Mouse (Mus musculus): ENCODE measurements at regions not wholly inside any gene's neighbourhood (a gene's known extent, or its start where the extent isn't known, plus 50 kb on each side); places are given as distances from the start of the nearest gene placed in this dataset.

DNA sequence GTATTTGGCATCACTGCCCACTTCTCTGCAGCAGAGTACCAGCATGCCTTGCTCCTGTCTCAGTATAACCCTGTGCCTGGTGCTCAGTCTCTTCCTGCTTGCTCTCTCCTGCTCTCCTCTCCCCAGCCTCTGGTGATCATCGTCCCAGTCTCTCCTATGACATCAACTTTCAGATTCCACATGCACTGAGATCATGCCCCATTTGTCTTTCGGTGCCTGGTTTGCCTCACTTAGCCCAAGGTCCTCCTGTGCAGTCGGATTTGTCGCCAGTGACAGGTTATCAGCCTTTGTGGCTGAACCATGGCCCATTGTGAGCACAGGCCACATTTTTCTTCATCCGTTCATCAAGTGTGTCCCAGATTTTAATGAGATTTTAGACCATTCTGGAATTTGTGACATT lies 314.0 kb downstream of the Diras2 start:
- ATAC-seq (ENCODE audit: low FRiP score) = no peak
- H3K9ac ChIP-seq (ENCODE audit: low read length) = no peak overlapping the region
- no peaks in the 10 kb centered on the region for H3K9me3 ChIP-seq (ENCODE audit: control insufficient read depth, low read length)
- H3K36me3 ChIP-seq (ENCODE audit: control insufficient read depth, insufficient read depth, low read length) = no peaks in the 10 kb centered on the region
- peaks cover 6% of the 10 kb centered on the region for H3K27me3 ChIP-seq (ENCODE audit: control insufficient read depth, insufficient read depth, low read length)
- WGBS = 88% methylated on average over 5 of the region's 5 CpGs
- DNase-seq (ENCODE audit: low spot score, missing footprints) = no peak
- H3K4me3 ChIP-seq (ENCODE audit: low read depth, low read length) = no peak overlapping the region
- H3K27ac ChIP-seq (ENCODE audit: low read depth, low read length) = no peak overlapping the region
- H3K4me1 ChIP-seq (ENCODE audit: control insufficient read depth, insufficient read depth, low read length) = no peaks in the 10 kb centered on the region; the same call in 1 of the 2 replicates
- no peak overlapping the region for H3K4me2 ChIP-seq

DNA sequence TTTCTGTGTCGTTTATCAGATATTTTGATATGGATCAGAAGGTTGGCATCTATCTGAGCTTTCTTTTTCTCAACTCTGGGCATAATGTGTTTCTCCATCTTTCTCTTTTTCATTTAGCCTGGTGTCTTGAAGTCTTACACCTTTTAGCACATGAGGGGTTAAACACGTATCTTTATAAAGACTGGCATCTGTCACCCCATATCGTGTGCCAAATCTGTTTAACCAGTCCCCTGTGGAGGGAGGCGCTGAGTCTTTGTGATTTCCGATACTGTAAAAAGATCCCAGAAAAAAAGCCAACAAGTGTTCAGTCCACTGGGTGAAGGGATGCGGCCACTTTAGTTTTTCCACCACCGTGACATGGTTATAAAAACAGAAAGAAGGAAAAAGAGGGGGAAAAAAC lies 313.3 kb downstream of the Diras2 start:
- H3K9me3 ChIP-seq (ENCODE audit: control insufficient read depth, low read length) = no peaks in the 10 kb centered on the region
- WGBS = 85% methylated on average over 7 of the region's 7 CpGs
- no peak overlapping the region for H3K4me3 ChIP-seq (ENCODE audit: low read depth, low read length)
- H3K9ac ChIP-seq (ENCODE audit: low read length) = no peak overlapping the region
- no peak overlapping the region for H3K4me2 ChIP-seq
- no peak for DNase-seq (ENCODE audit: low spot score, missing footprints)
- H3K27me3 ChIP-seq (ENCODE audit: control insufficient read depth, insufficient read depth, low read length) = peaks cover 11% of the 10 kb centered on the region
- no peak for ATAC-seq (ENCODE audit: low FRiP score)
- no peak overlapping the region for H3K27ac ChIP-seq (ENCODE audit: low read depth, low read length)
- no peaks in the 10 kb centered on the region for H3K36me3 ChIP-seq (ENCODE audit: control insufficient read depth, insufficient read depth, low read length)
- peaks cover 6% of the 10 kb centered on the region; the same call in 1 of the 2 replicates for H3K4me1 ChIP-seq (ENCODE audit: control insufficient read depth, insufficient read depth, low read length)

DNA sequence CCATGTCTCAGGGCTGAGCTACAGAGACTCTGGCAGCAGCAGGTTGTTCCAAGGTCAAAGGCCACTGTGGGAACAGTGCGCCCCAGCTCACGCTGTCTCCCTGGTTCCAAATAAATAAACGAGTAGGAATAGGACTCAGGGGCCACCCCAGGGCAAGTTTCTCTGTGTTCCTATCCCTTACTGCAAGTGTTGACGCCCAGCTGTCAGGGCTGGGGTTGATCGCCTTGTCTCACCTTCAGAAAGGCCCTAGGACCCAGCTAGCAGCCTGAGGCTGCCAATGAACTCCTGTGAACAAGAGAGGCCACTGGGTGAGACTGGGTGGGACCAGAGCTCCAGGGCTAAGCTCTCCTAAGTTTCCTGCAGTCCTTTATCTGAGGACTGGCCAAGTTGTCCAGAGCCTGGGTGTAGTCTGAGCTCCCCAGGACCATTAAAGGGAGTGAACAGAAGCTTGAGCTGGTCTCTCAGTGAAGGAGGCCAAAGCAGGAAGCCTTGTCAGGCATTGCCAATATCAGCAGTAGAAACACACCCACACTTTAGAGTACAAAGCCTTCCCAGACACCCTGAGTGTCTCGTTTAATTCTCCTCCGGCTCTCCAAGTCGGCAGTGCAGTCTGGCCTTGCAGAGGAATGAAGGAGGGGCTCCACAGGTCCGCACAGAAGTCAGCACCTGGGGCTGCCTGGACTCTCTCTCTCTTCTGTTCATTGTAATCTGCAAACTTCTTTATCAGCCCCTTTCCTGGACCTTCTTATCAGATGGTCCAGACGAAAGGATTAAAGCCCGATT lies 308.6 kb downstream of the Diras2 start:
- no peak overlapping the region; the same call in 1 of the 2 replicates for H3K27ac ChIP-seq (ENCODE audit: low read depth, low read length)
- peaks cover 14% of the 10 kb centered on the region for H3K4me1 ChIP-seq (ENCODE audit: control insufficient read depth, insufficient read depth, low read length)
- H3K9ac ChIP-seq (ENCODE audit: low read length) = no peak overlapping the region; the same call in 1 of the 2 replicates
- peaks cover 11% of the 10 kb centered on the region for H3K27me3 ChIP-seq (ENCODE audit: control insufficient read depth, insufficient read depth, low read length)
- H3K4me2 ChIP-seq = no peak overlapping the region
- H3K4me3 ChIP-seq (ENCODE audit: low read depth, low read length) = no peak overlapping the region
- 25% methylated on average over 11 of the region's 11 CpGs for WGBS
- no peaks in the 10 kb centered on the region for H3K36me3 ChIP-seq (ENCODE audit: control insufficient read depth, insufficient read depth, low read length)
- H3K9me3 ChIP-seq (ENCODE audit: control insufficient read depth, low read length) = no peaks in the 10 kb centered on the region
- ATAC-seq (ENCODE audit: low FRiP score) = 0 out of 2 replicates have a peak, but pooled peaks have one; percentile 11
- peak; percentile 86 for DNase-seq (ENCODE audit: low spot score, missing footprints)

DNA sequence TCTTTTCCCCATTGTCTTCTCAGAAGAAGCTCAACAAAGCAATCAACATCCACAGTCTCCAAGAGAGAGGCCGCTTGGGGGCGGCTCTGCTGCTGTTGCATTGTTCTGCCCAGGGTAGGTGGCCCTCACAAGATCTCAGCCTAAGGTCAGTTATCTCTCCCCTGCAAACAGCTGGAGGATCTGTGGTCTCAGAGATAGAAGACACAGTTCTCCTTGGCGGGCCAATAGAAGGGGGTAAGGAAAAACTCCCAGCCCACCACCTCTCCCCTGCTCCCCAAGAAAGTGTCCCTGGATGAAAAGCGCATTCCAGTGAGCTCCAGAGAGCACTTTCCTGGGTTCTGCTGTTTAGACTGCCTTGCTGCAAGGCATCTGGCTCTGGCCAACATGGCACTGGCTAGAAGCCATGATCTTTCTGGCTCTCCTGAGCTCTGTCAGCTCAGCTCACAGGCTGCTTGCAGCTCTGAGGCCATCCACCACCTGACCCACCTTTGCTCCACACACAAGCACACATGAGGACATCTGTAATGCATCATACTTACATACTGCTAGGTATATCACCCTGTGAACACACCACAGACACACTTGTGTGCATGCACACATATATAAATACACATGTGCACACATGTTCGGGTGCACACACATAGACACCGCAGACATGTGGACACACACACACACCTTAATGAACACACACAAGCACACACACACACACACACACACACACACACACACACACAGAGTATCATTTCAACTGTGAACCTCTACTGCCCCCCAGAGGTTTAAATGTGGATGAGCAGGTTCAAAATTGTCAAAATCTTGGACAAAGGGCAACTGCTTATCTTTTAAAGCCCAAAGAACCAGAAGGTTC lies 307.7 kb downstream of the Diras2 start:
- H3K27me3 ChIP-seq (ENCODE audit: control insufficient read depth, insufficient read depth, low read length) = peaks cover 11% of the 10 kb centered on the region
- no peaks in the 10 kb centered on the region for H3K36me3 ChIP-seq (ENCODE audit: control insufficient read depth, insufficient read depth, low read length)
- no peak overlapping the region for H3K4me2 ChIP-seq
- ATAC-seq (ENCODE audit: low FRiP score) = peak; percentile 54; the same call in 1 of the 2 replicates
- H3K27ac ChIP-seq (ENCODE audit: low read depth, low read length) = no peak overlapping the region; the same call in 1 of the 2 replicates
- H3K9me3 ChIP-seq (ENCODE audit: control insufficient read depth, low read length) = no peaks in the 10 kb centered on the region
- peak; percentile 90 for DNase-seq (ENCODE audit: low spot score, missing footprints)
- 37% methylated on average over 6 of the region's 6 CpGs for WGBS
- H3K4me1 ChIP-seq (ENCODE audit: control insufficient read depth, insufficient read depth, low read length) = peaks cover 14% of the 10 kb centered on the region
- no peak overlapping the region for H3K4me3 ChIP-seq (ENCODE audit: low read depth, low read length)
- H3K9ac ChIP-seq (ENCODE audit: low read length) = peak overlapping the region; percentile 24; the same call in 1 of the 2 replicates

DNA sequence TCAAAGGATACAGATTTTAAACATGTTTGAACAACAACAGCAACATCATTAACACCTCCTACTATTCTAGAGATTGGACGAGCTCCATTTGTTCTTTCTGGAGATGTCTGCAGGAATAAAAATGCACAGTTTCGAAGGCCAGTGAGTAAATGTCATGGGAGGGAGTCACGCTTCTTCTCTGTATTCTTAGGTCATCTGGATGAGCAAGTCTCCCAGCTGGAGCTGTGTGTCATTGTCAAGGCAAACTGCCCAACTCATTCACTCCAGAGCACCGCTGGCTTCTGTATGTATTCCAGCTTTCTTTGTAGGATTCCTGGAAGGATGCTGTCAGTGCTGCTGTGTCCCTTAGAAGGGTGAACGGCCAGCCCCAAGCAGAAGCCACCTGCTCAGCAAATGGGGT lies 297.1 kb downstream of the Diras2 start:
- no peak overlapping the region for H3K4me3 ChIP-seq (ENCODE audit: low read depth, low read length)
- ATAC-seq (ENCODE audit: low FRiP score) = no peak
- no peak overlapping the region for H3K4me2 ChIP-seq
- 82% methylated on average over 5 of the region's 5 CpGs for WGBS
- no peak for DNase-seq (ENCODE audit: low spot score, missing footprints)
- no peak overlapping the region for H3K9ac ChIP-seq (ENCODE audit: low read length)
- no peaks in the 10 kb centered on the region for H3K36me3 ChIP-seq (ENCODE audit: control insufficient read depth, insufficient read depth, low read length)
- H3K9me3 ChIP-seq (ENCODE audit: control insufficient read depth, low read length) = no peaks in the 10 kb centered on the region
- H3K4me1 ChIP-seq (ENCODE audit: control insufficient read depth, insufficient read depth, low read length) = no peaks in the 10 kb centered on the region
- H3K27ac ChIP-seq (ENCODE audit: low read depth, low read length) = no peak overlapping the region
- no peaks in the 10 kb centered on the region for H3K27me3 ChIP-seq (ENCODE audit: control insufficient read depth, insufficient read depth, low read length)

DNA sequence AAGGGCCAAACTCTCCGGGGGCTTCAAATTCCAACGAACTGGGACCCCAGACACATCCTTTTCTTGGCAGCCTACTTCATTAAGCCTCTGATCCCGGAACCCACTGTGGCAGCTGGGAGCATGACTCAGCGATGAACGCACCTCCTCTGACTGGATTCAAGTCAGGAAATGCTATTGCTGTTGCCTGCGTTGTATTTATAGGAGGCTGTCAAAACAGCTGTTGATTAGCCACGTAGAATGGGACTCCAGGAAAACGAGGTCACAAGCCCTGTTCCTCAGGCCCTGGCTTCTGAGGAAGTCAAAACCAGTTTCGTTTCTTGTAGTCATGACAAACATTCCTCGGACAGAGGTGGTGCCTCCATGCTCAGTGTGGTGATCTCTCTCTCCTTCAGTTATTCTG lies 295.0 kb downstream of the Diras2 start:
- H3K4me3 ChIP-seq (ENCODE audit: low read depth, low read length) = no peak overlapping the region
- DNase-seq (ENCODE audit: low spot score, missing footprints) (no peak), ATAC-seq (ENCODE audit: low FRiP score) (no peak)
- H3K9me3 ChIP-seq (ENCODE audit: control insufficient read depth, low read length) = no peaks in the 10 kb centered on the region
- 71% methylated on average over 10 of the region's 10 CpGs for WGBS
- no peak overlapping the region for H3K27ac ChIP-seq (ENCODE audit: low read depth, low read length)
- no peak overlapping the region for H3K9ac ChIP-seq (ENCODE audit: low read length)
- H3K4me1 ChIP-seq (ENCODE audit: control insufficient read depth, insufficient read depth, low read length) = no peaks in the 10 kb centered on the region
- H3K27me3 ChIP-seq (ENCODE audit: control insufficient read depth, insufficient read depth, low read length) = no peaks in the 10 kb centered on the region
- H3K36me3 ChIP-seq (ENCODE audit: control insufficient read depth, insufficient read depth, low read length) = no peaks in the 10 kb centered on the region
- no peak overlapping the region for H3K4me2 ChIP-seq

DNA sequence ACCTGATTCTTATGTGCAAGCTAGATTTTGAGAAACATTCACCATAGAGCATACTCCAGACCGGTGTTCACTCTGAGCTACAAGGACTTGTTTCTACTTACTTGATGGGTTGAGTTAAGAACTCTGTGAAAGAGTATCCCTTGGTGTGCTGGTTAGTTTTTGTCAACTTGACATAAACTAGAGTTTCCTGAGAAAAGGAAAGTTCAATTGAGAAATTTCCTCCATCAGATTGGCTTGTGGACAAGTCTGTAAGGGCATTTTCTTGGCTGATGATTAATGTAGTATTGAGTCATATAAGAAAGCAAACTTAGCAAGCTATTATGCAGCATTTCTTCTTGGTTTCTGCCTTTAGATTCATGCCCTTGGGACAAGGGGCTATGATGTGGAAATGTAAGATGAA lies 291.5 kb downstream of the Diras2 start:
- no peak overlapping the region for H3K4me3 ChIP-seq (ENCODE audit: low read depth, low read length)
- H3K9ac ChIP-seq (ENCODE audit: low read length) = no peak overlapping the region
- no peaks in the 10 kb centered on the region for H3K9me3 ChIP-seq (ENCODE audit: control insufficient read depth, low read length)
- H3K27ac ChIP-seq (ENCODE audit: low read depth, low read length) = no peak overlapping the region
- no peak for ATAC-seq (ENCODE audit: low FRiP score)
- H3K27me3 ChIP-seq (ENCODE audit: control insufficient read depth, insufficient read depth, low read length) = no peaks in the 10 kb centered on the region
- H3K4me2 ChIP-seq = no peak overlapping the region
- H3K36me3 ChIP-seq (ENCODE audit: control insufficient read depth, insufficient read depth, low read length) = no peaks in the 10 kb centered on the region
- no peak for DNase-seq (ENCODE audit: low spot score, missing footprints)
- H3K4me1 ChIP-seq (ENCODE audit: control insufficient read depth, insufficient read depth, low read length) = no peaks in the 10 kb centered on the region
- 100% methylated on average over 1 of the region's 1 CpGs for WGBS

DNA sequence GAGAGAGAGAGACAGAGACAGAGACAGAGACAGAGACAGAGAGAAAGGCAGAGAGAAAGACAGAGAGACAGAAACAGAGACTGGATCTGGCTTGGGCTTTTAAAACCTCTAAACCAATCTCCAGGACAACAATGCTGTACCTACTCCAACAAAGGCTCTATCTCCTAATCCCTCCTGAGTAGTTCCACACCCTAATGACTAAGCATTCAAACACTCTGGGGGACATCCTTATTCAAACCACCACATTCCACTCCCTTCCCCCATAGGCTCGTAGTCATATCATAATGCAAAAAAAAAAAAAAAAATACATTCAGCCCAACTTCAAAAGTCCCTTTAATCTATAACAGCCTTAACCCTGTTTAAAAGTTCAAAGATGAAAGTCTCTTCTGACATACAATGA lies 289.3 kb downstream of the Diras2 start:
- WGBS = 39% methylated on average over 1 of the region's 1 CpGs
- no peaks in the 10 kb centered on the region for H3K36me3 ChIP-seq (ENCODE audit: control insufficient read depth, insufficient read depth, low read length)
- no peak overlapping the region for H3K4me2 ChIP-seq
- no peak overlapping the region for H3K27ac ChIP-seq (ENCODE audit: low read depth, low read length)
- ATAC-seq (ENCODE audit: low FRiP score) (no peak), DNase-seq (ENCODE audit: low spot score, missing footprints) (no peak)
- no peak overlapping the region for H3K9ac ChIP-seq (ENCODE audit: low read length)
- no peaks in the 10 kb centered on the region for H3K9me3 ChIP-seq (ENCODE audit: control insufficient read depth, low read length)
- H3K4me1 ChIP-seq (ENCODE audit: control insufficient read depth, insufficient read depth, low read length) = no peaks in the 10 kb centered on the region
- H3K4me3 ChIP-seq (ENCODE audit: low read depth, low read length) = no peak overlapping the region
- H3K27me3 ChIP-seq (ENCODE audit: control insufficient read depth, insufficient read depth, low read length) = no peaks in the 10 kb centered on the region

DNA sequence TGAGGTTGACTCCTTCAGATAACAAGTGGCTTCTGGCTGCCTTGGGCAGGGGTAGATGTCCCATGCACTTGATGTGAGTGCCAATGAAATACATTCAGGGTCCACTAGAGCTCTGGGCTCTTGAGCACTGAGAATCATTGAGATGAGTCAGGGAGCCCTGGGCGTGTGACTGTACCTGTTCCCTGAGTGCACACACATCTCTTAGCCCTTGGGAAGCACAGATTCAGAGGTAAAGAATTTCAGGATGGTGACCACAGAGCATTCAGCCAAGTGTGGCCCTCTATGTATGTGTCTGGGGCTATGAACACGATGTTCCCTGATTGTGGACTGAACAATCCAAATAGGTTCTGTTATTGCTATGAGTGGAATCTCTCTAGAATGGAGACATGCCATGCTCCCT lies 281.6 kb downstream of the Diras2 start:
- Histone ChIP-seq H3K9me3 (ENCODE audit: control insufficient read depth, low read length) (no peaks in the 10 kb centered on the region), H3K36me3 (ENCODE audit: control insufficient read depth, insufficient read depth, low read length) (no peaks in the 10 kb centered on the region), H3K27ac (ENCODE audit: low read depth, low read length) (no peak overlapping the region), H3K27me3 (ENCODE audit: control insufficient read depth, insufficient read depth, low read length) (no peaks in the 10 kb centered on the region), H3K4me2 (no peak overlapping the region), H3K9ac (ENCODE audit: low read length) (no peak overlapping the region), H3K4me1 (ENCODE audit: control insufficient read depth, insufficient read depth, low read length) (no peaks in the 10 kb centered on the region), H3K4me3 (ENCODE audit: low read depth, low read length) (no peak overlapping the region)
- no peak for ATAC-seq (ENCODE audit: low FRiP score)
- WGBS = 95% methylated on average over 2 of the region's 2 CpGs
- DNase-seq (ENCODE audit: low spot score, missing footprints) = peak; percentile 21

Data from midbrain, embryonic 11.5 days (tissue).